Mouse (Mus musculus): ENCODE data around the gene Abhd12. TPM values are rescaled to one million over a fixed set of nuclear protein-coding genes. Genes with fewer than 3 reads are reported as not detected.

Abhd12 gene
- polyA plus RNA-seq, 1 experiment from 2014 or later: 51.3 TPM

DNA sequence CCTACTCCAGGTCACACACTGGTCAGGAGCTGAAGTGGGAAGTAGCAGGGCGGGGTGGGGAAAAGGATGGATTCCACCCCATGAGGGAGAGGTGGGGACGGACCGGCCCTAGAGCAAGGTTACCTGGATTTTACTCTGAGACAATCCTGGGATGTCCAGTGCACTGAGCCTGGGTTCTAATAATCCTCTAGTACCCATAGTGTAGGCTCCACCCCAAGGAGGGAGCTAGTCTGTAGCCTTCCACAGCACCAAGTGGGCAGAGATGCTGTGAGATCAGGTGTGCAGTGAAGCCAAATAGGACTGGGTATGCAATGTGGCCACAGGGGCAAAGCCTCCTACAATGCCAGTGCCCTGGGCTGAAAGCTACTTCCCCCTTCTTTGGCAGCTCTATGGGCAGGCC, 66.8 kb downstream of the Abhd12 start:
- Histone ChIP-seq H3K36me3 (replicated peaks) (peaks cover 71% of the 10 kb centered on the region), H3K9me3 (no peaks in the 10 kb centered on the region), H3K27me3 (replicated peaks; ENCODE audit: low read depth, poor library complexity, severe bottlenecking) (no peaks in the 10 kb centered on the region), H3K27ac (replicated peaks) (no peak overlapping the region), H3K4me3 (no peak overlapping the region), H3K4me1 (no peaks in the 10 kb centered on the region)
- 92% methylated on average over 3 of the region's 3 CpGs for WGBS
- no peak for DNase-seq (ENCODE audit: low spot score)

DNA sequence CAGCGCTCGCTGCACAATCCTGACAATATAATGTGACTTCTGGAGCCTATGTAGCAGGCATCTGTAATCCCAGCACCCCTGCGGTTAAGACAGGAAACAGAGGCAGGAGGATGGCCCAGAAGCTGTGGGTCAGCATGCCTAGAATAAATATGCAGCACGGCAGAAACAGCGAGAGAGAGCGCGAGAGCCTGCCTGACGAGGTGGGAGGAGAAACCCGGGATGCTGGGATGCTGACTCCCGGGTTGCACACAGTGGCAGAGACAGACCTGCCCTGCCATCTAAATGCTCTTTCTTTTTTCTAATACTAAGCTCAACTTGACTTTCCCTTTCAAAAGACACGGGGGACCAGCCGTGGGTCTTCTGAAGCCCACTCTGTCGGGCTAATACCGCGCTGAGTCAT, 67.6 kb downstream of the Abhd12 start:
- Histone ChIP-seq H3K4me1 (no peaks in the 10 kb centered on the region), H3K9me3 (no peaks in the 10 kb centered on the region), H3K36me3 (replicated peaks) (peaks cover 73% of the 10 kb centered on the region), H3K27ac (replicated peaks) (no peak overlapping the region), H3K27me3 (replicated peaks; ENCODE audit: low read depth, poor library complexity, severe bottlenecking) (no peaks in the 10 kb centered on the region), H3K4me3 (no peak overlapping the region)
- DNase-seq (ENCODE audit: low spot score): no peak
- 85% methylated on average over 15 of the region's 15 CpGs for WGBS

DNA sequence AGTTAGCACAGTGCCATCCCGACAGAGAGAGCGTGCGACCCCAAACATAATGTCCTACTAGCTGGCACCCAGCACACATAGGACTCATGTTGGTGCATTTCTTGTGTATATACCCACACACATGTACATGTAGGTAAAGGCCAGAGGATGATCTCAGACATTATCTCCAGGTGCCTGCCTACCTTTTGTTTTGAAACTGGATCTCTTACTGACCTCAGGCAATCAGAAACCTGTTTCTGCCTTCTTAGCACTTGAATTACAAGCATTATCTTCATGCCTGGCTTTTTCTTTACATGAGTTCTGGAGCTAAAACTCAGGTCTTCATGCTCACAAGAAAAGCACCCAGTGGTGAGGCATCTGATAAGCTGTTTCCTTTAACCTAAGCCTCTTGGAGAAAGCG, 68.6 kb downstream of the Abhd12 start:
- H3K4me1 ChIP-seq: no peaks in the 10 kb centered on the region
- no peaks in the 10 kb centered on the region for H3K27me3 ChIP-seq (replicated peaks; ENCODE audit: low read depth, poor library complexity, severe bottlenecking)
- peaks cover 81% of the 10 kb centered on the region for H3K36me3 ChIP-seq (replicated peaks)
- WGBS: 91% methylated on average over 4 of the region's 4 CpGs
- no peak overlapping the region for H3K27ac ChIP-seq (replicated peaks)
- H3K9me3 ChIP-seq: no peaks in the 10 kb centered on the region
- no peak for DNase-seq (ENCODE audit: low spot score)
- H3K4me3 ChIP-seq: no peak overlapping the region

DNA sequence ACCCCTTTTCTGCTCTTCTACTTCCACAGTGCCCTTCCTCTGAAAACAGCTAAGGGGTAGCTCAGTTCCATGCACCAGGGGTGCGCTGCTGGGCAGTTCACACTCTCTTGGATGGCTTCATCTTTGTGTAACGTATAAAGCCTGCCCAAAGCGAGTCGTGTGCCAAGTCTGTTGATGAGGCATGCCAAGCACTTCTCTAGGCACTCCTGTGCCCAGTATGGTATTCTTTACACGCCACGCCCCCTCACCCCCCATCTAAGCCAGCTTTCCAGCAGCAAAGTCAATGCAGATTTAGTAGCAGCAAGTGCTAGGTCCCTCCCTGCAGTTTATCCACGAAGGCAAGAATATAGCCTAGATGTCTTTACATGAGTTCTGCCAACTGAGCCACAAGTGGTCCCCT, 69.9 kb downstream of the Abhd12 start:
- Histone ChIP-seq H3K27me3 (replicated peaks; ENCODE audit: low read depth, poor library complexity, severe bottlenecking) (no peaks in the 10 kb centered on the region), H3K36me3 (replicated peaks) (peaks cover 91% of the 10 kb centered on the region), H3K9me3 (no peaks in the 10 kb centered on the region), H3K4me3 (no peak overlapping the region), H3K27ac (replicated peaks) (no peak overlapping the region), H3K4me1 (no peaks in the 10 kb centered on the region)
- no peak for DNase-seq (ENCODE audit: low spot score)
- WGBS: 91% methylated on average over 7 of the region's 7 CpGs

DNA sequence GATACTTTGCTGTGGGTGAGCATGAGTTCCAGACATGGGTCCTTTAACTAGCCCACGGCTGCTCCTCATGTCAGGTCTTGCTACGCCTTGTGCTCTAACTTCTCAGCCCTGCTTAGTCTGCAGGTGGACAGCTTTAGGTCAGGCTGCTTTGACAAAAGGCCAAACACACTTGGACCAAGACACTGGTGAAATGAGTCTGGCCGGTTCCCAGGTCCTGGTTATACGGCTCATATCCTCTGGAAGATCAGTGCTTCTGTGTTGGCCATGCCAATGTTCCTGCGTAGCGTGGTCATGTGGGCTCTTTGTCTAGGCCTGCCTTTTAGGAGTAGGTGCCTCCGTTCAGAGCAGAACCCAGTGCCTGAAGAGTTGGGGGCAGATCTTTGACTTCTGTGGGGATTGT, 72.5 kb downstream of the Abhd12 start:
- peaks cover 93% of the 10 kb centered on the region for H3K36me3 ChIP-seq (replicated peaks)
- no peak overlapping the region for H3K4me3 ChIP-seq
- DNase-seq (ENCODE audit: low spot score): no peak
- no peaks in the 10 kb centered on the region for H3K4me1 ChIP-seq
- H3K27me3 ChIP-seq (replicated peaks; ENCODE audit: low read depth, poor library complexity, severe bottlenecking): no peaks in the 10 kb centered on the region
- H3K9me3 ChIP-seq: no peaks in the 10 kb centered on the region
- WGBS: 95% methylated on average over 7 of the region's 7 CpGs
- no peak overlapping the region for H3K27ac ChIP-seq (replicated peaks)

DNA sequence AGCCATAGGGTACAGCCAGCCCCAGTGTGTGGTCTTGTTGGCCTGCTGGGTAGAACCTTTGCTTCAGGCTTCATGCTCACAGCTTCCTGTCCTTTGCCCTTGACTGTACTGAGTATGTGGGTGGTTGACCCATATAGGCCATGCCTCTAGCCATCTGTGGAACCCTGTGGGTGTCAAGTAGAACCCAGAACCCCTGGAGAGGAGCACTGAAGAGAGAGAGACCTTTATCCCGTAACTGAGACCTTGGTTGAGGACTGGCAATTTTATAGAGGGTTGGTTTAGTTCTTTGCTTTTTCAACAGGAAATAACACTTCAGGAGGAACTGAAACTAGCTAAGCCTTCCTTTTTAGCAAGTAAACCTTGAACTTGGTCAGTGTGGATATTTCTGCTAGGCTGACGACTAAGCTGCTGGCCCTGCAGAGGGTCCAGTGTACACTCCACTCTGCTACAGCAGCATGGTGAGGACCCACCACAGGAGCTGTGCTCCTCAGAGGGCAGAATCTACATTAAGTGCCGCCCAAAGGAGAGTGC, 73.6 kb downstream of the Abhd12 start:
- DNase-seq (ENCODE audit: low spot score): no peak
- Histone ChIP-seq H3K36me3 (replicated peaks) (peaks cover 97% of the 10 kb centered on the region), H3K4me3 (no peak overlapping the region), H3K27ac (replicated peaks) (no peak overlapping the region), H3K4me1 (no peaks in the 10 kb centered on the region), H3K9me3 (no peaks in the 10 kb centered on the region), H3K27me3 (replicated peaks; ENCODE audit: low read depth, poor library complexity, severe bottlenecking) (no peaks in the 10 kb centered on the region)
- WGBS: 92% methylated on average over 3 of the region's 3 CpGs

DNA sequence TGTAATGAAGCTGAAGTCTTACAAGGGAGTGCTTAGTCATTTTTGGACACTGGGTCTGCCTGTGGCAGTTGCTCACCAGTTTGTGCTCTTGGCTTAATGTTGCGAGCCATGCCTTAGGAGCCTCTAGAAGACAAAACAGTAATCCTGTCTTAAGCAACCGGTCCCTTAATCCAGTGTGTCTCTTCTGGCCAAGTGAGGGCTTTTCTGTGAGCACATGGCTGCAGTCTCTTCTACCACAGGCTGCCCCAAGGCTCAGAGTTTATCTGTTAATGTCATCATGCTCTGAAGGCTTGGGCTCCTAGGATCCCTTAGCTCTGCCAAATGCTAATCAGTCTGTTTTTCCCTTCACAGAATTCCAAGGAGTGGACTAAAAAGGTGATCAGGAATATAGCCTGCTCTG, 74.5 kb downstream of the Abhd12 start:
- H3K27ac ChIP-seq (replicated peaks): no peak overlapping the region
- no peaks in the 10 kb centered on the region for H3K4me1 ChIP-seq
- no peak overlapping the region for H3K4me3 ChIP-seq
- no peaks in the 10 kb centered on the region for H3K27me3 ChIP-seq (replicated peaks; ENCODE audit: low read depth, poor library complexity, severe bottlenecking)
- no peak for DNase-seq (ENCODE audit: low spot score)
- no peaks in the 10 kb centered on the region for H3K9me3 ChIP-seq
- WGBS: 94% methylated on average over 2 of the region's 2 CpGs
- H3K36me3 ChIP-seq (replicated peaks): peaks cover 99% of the 10 kb centered on the region

DNA sequence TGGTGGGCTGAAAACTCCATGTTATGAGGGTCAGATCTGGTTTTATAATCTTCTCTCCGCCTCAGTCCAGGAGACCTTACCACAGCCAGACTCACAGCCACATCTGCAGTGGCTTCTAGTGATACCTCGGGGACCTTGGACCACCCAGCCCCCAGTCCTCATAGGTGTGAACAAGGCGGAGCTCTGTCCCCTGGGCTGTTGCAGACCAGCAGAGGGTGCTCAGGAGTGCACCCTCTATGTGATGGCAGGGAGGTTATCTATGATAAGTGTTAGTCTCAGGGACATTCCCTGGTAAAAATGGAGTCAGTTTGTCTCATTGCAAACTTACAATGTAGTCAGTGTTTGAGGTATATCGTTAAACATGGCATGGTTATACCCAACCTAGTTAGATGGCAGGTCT, 75.9 kb downstream of the Abhd12 start:
- Histone ChIP-seq H3K4me3 (no peak overlapping the region), H3K9me3 (no peaks in the 10 kb centered on the region), H3K4me1 (no peaks in the 10 kb centered on the region), H3K36me3 (replicated peaks) (peaks cover 100% of the 10 kb centered on the region), H3K27ac (replicated peaks) (no peak overlapping the region), H3K27me3 (replicated peaks; ENCODE audit: low read depth, poor library complexity, severe bottlenecking) (no peaks in the 10 kb centered on the region)
- no peak for DNase-seq (ENCODE audit: low spot score)
- WGBS: 85% methylated on average over 4 of the region's 4 CpGs

DNA sequence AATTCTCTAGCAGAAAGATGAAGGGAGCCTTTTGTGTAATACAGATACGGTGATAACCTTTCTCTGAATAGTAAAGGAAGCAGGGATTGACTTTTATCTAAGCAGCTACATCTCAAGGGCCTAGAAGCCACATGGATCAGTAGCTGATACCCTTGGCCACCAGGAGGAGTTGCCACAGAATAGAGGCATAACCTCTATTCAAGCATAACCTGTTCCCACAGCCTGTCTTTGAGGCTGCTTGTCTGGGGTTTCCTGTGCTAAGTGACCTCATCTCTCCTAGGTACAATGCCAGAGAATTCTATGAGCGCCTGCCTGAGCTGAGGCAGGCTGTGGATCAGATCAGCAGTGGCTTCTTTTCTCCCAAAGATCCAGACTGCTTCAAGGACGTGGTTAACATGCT, 76.4 kb downstream of the Abhd12 start:
- H3K4me3 ChIP-seq: no peak overlapping the region
- H3K27ac ChIP-seq (replicated peaks): no peak overlapping the region
- H3K36me3 ChIP-seq (replicated peaks): peaks cover 100% of the 10 kb centered on the region
- no peaks in the 10 kb centered on the region for H3K9me3 ChIP-seq
- DNase-seq (ENCODE audit: low spot score): no peak
- no peaks in the 10 kb centered on the region for H3K4me1 ChIP-seq
- WGBS: 92% methylated on average over 3 of the region's 3 CpGs
- H3K27me3 ChIP-seq (replicated peaks; ENCODE audit: low read depth, poor library complexity, severe bottlenecking): no peaks in the 10 kb centered on the region

DNA sequence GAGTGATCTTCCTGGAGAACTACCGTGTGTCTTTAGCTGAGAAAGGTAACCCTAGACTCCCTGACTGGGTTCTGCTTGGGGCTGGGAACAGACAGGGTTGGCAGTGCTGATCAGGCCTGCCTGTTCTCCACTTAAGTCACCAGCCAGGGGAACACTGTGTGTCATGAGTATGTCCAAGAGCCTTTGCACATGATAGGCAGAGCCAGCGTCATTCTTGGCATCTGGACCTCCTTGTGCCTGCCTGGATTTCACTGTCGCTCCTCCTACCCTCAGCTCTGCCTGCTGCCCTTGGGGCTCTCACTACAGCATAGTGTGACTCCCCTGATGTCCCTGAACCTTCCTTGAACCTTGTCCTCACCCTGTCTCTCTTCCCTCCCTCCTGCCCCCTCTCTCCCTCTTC, 78.1 kb downstream of the Abhd12 start:
- Histone ChIP-seq H3K27me3 (replicated peaks; ENCODE audit: low read depth, poor library complexity, severe bottlenecking) (no peaks in the 10 kb centered on the region), H3K27ac (replicated peaks) (no peak overlapping the region), H3K4me3 (no peak overlapping the region), H3K36me3 (replicated peaks) (peaks cover 99% of the 10 kb centered on the region), H3K9me3 (no peaks in the 10 kb centered on the region), H3K4me1 (no peaks in the 10 kb centered on the region)
- no peak for DNase-seq (ENCODE audit: low spot score)
- WGBS: 82% methylated on average over 3 of the region's 3 CpGs

DNA sequence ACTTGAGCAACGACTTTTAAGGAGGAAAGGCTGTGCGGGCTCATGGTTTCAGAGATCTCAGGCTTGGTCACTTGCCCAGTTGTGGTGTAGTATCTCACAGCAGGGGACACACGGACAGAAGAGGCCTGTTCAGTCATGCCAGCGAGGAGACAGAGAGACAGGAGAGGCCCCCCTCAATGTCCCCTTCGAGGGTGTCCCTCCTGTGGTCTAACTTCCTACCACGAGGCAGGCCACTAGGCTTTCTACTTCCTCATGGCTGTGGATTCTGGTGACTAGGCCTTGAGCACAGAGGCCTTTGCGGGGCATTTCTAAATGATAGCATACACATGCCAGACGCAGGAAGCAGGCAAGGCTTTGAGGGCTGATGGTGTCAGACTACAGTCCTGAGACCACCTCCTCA, 81.6 kb downstream of the Abhd12 start:
- Histone ChIP-seq H3K4me1 (no peaks in the 10 kb centered on the region), H3K4me3 (no peak overlapping the region), H3K36me3 (replicated peaks) (peaks cover 98% of the 10 kb centered on the region), H3K9me3 (no peaks in the 10 kb centered on the region), H3K27me3 (replicated peaks; ENCODE audit: low read depth, poor library complexity, severe bottlenecking) (no peaks in the 10 kb centered on the region), H3K27ac (replicated peaks) (no peak overlapping the region)
- no peak for DNase-seq (ENCODE audit: low spot score)
- WGBS: 85% methylated on average over 8 of the region's 8 CpGs

DNA sequence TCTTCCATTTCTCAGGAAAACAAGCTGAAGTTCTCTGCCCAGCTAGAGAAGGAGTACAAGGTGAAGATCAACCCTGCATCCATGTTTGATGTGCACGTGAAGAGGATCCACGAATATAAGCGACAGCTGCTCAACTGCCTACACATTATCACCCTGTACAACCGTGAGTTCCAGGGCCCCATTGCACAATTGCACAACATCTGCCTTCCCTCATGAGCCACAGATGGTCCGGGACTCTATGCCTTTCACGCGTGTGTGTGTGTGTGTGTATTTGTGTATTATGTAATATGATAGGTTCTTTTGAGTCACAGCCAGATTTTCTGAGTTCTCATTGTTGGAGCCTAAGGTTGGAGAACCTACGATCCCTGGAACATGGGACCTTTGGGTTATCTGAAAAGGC, 83.8 kb downstream of the Abhd12 start:
- Histone ChIP-seq H3K9me3 (no peaks in the 10 kb centered on the region), H3K36me3 (replicated peaks) (peaks cover 98% of the 10 kb centered on the region), H3K4me1 (no peaks in the 10 kb centered on the region), H3K27me3 (replicated peaks; ENCODE audit: low read depth, poor library complexity, severe bottlenecking) (no peaks in the 10 kb centered on the region), H3K27ac (replicated peaks) (no peak overlapping the region), H3K4me3 (no peak overlapping the region)
- no peak for DNase-seq (ENCODE audit: low spot score)
- WGBS: 89% methylated on average over 8 of the region's 8 CpGs

DNA sequence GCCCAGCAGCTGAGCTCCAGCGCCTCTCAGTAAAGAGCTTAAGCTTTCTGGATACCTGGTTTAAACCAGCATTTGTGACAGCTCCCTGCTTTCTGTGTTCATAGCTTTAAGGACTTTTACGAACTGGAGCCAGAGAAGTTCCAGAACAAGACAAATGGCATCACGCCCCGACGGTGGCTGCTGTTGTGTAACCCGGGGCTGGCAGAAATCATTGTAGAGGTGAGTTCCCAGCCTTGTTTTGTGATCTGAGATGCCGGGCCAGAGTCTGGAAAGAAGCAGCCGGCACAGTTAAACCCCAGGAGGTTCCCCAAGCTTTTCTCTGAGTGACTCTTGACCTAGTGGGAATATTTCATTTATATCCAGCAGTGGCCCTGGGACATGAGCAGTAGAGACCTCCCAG, 85.8 kb downstream of the Abhd12 start:
- Histone ChIP-seq H3K27me3 (replicated peaks; ENCODE audit: low read depth, poor library complexity, severe bottlenecking) (no peaks in the 10 kb centered on the region), H3K27ac (replicated peaks) (no peak overlapping the region), H3K4me3 (no peak overlapping the region), H3K9me3 (no peaks in the 10 kb centered on the region), H3K36me3 (replicated peaks) (peaks cover 98% of the 10 kb centered on the region), H3K4me1 (no peaks in the 10 kb centered on the region)
- 93% methylated on average over 8 of the region's 8 CpGs for WGBS
- no peak for DNase-seq (ENCODE audit: low spot score)

Measured in embryonic facial prominence, embryonic 10.5 days (tissue).